In the genomic region with DNA sequence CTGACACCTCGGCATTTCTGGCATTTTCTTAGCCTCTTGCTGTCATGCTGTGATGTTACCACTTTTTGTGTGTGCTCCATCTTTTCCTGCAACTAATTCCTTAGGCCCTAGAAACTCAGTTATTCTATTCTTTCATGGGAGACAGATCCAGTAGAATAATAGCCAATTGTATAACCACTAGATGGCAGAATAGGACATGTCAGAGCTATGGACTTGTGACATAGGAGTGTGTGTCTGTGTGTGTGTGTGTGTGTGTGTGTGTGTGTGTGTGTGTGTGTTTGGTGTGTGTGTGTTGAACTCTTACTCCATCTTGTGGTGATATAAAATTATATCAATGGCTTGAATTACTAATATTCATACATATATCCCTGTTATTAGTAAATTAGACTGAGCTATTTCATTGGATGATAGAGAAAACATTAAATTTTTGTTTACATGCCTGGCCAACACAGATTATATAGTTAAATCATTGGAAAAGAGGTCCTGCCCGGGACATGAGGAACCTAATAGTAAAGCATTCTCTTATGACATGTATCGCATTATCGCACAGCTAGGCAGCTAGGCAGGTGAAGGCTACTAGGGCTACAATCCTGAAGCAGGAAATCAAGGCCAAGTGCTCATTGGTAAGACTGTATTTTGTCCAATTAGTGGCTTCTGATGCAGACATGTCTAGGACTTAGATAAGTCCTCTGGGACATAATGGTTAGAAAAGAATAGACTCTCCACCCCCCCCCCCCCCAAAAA, we compare ENCODE assay signal across 9 mouse cellular contexts. TPM values are rescaled to one million over a fixed set of nuclear protein-coding genes. Genes with fewer than 3 reads are reported as not detected.
A peak's percentile ranks its signal among the peaks of the same experiment; 100 is the strongest.
DNase-seq lines count a peak whose midpoint lies in the region; ATAC-seq lines count a peak whose summit lies in the region.
"Had no signal": no experiment of that assay in that cellular context is flagged by ENCODE, and none has a peak within 500 bp of the region (broad histone marks: within the 10 kb centered on the region; RNA-seq: fewer than 3 reads in every experiment).

No protein-coding gene starts in this region.

- no peaks in the 10 kb centered on the region for H3K27me3 ChIP-seq in neural tube, embryonic 12.5 days (replicated peaks)
- no peaks in the 10 kb centered on the region for H3K27me3 ChIP-seq in heart, embryonic 16.5 days (ENCODE audit: control insufficient read depth, insufficient read depth, low read length)
- H3K27me3 ChIP-seq: neural tube, embryonic 13.5 days had no signal

- no peaks in the 10 kb centered on the region for H3K36me3 ChIP-seq in neural tube, embryonic 12.5 days
- no peaks in the 10 kb centered on the region for H3K36me3 ChIP-seq in heart, embryonic 16.5 days (ENCODE audit: control insufficient read depth, insufficient read depth)
- H3K36me3 ChIP-seq: neural tube, embryonic 13.5 days had no signal

- intact Hi-C loops in left cerebral cortex, postnatal 4 days (cut with DNase I) = no loop called here

- H3K9ac ChIP-seq in neural tube, embryonic 12.5 days = no peak overlapping the region
- H3K9ac ChIP-seq in heart, embryonic 16.5 days (ENCODE audit: low read length) = no peak overlapping the region
- H3K9ac ChIP-seq: neural tube, embryonic 13.5 days had no signal

- no peak overlapping the region for H3K27ac ChIP-seq in neural tube, embryonic 12.5 days
- no peak overlapping the region for H3K27ac ChIP-seq in heart, embryonic 16.5 days (ENCODE audit: low read length)
- H3K27ac ChIP-seq: neural tube, embryonic 13.5 days had no signal

- H3K4me3 ChIP-seq in neural tube, embryonic 12.5 days = no peak overlapping the region
- no peak overlapping the region for H3K4me3 ChIP-seq in heart, embryonic 16.5 days (ENCODE audit: low read length)
- H3K4me3 ChIP-seq: neural tube, embryonic 13.5 days had no signal

- ATAC-seq in cerebellum, adult (ENCODE audit: insufficient number of reproducible peaks, low FRiP score, low TSS enrichment) = peak; percentile 68; the same call in 1 of the 2 replicates
- ATAC-seq in neural tube, embryonic 12.5 days (ENCODE audit: low FRiP score, low read depth) = peak; percentile 53; the same call in 1 of the 2 replicates
- 0 out of 2 replicates have a peak, but pooled peaks have one; percentile 49 for ATAC-seq in heart, embryonic 16.5 days (replicated peaks; ENCODE audit: extremely low read depth, insufficient read depth, low FRiP score)

- H3K4me1 ChIP-seq in neural tube, embryonic 12.5 days = no peaks in the 10 kb centered on the region
- H3K4me1 ChIP-seq in heart, embryonic 16.5 days (ENCODE audit: control insufficient read depth, insufficient read depth, low read length) = peaks cover 6% of the 10 kb centered on the region; the same call in 1 of the 2 replicates
- H3K4me1 ChIP-seq: neural tube, embryonic 13.5 days had no signal

- no peaks in the 10 kb centered on the region for H3K9me3 ChIP-seq in neural tube, embryonic 12.5 days
- no peaks in the 10 kb centered on the region for H3K9me3 ChIP-seq in heart, embryonic 16.5 days (replicated peaks; ENCODE audit: control insufficient read depth, low read length)
- H3K9me3 ChIP-seq: neural tube, embryonic 13.5 days had no signal

- no peak for DNase-seq in cerebellum, adult 11 months
- DNase-seq in neural tube, embryonic 10.5 days (ENCODE audit: extremely low spot score, low spot score) = no peak
- DNase-seq in c-Kit-positive CD71-positive TER-119-positive erythroid progenitor cells, embryonic 14.5 days (ENCODE audit: low spot score) = peak; percentile 29
- peak; percentile 54 for DNase-seq in left cerebral cortex, postnatal 4 days
- DNase-seq in retina, postnatal 7 days (ENCODE audit: low read depth, low spot score) = peak; percentile 62

- H3K4me2 ChIP-seq in neural tube, embryonic 12.5 days (replicated peaks) = no peak overlapping the region
- H3K4me2 ChIP-seq in heart, embryonic 16.5 days (ENCODE audit: low read depth, low read length) = no peak overlapping the region
- H3K4me2 ChIP-seq: neural tube, embryonic 13.5 days had no signal

- WGBS in neural tube, embryonic 12.5 days = 83% methylated on average over 4 of the region's 4 CpGs
- WGBS in heart, embryonic 16.5 days = 77% methylated on average over 4 of the region's 4 CpGs

RNA-seq across cellular contexts. Expression of a gene that starts 40.5 kb away (rescaled TPM):
- 38.2 and 39.7 TPM in 2 replicates for polyA plus RNA-seq in neural tube, embryonic 12.5 days (2016; fragmentation: Nextera tagmentation; extraction: Ambion mirVana)
- polyA plus RNA-seq in heart, embryonic 16.5 days (2015; fragmentation: Nextera tagmentation; extraction: Ambion mirVana) = 45.7 and 47.8 TPM in 2 replicates
- 10 to 100 TPM; 47.4 to 47.9 TPM for total RNA-seq in left cerebral cortex, postnatal 4 days (2021)

Comparison
In these comparisons a context has a peak if more than half of its experiments do, and no peak if none do; other contexts are left out.
1. DNase-seq: peak in c-Kit-positive CD71-positive TER-119-positive erythroid progenitor cells, embryonic 14.5 days (single experiment), left cerebral cortex, postnatal 4 days (single experiment) and retina, postnatal 7 days (single experiment); none in cerebellum, adult 11 months (single experiment) and neural tube, embryonic 10.5 days (single experiment).
2. Peak in every context shown above with its lines, with median percentiles within 50 percentile points of each other: ATAC-seq.